Mouse (Mus musculus): ENCODE data around the gene Pcmtd2. TPM values are rescaled to one million over a fixed set of nuclear protein-coding genes. Genes with fewer than 3 reads are reported as not detected.
"Not testable (repeated sequence)": the region's sequence is repeated elsewhere in the genome, so short reads cannot be mapped to it uniquely, and the experiment has no call there.

Gene Pcmtd2
- total and polyA plus RNA-seq, 3 experiments = 10.3 to 17.1 (median 14.4) TPM

DNA sequence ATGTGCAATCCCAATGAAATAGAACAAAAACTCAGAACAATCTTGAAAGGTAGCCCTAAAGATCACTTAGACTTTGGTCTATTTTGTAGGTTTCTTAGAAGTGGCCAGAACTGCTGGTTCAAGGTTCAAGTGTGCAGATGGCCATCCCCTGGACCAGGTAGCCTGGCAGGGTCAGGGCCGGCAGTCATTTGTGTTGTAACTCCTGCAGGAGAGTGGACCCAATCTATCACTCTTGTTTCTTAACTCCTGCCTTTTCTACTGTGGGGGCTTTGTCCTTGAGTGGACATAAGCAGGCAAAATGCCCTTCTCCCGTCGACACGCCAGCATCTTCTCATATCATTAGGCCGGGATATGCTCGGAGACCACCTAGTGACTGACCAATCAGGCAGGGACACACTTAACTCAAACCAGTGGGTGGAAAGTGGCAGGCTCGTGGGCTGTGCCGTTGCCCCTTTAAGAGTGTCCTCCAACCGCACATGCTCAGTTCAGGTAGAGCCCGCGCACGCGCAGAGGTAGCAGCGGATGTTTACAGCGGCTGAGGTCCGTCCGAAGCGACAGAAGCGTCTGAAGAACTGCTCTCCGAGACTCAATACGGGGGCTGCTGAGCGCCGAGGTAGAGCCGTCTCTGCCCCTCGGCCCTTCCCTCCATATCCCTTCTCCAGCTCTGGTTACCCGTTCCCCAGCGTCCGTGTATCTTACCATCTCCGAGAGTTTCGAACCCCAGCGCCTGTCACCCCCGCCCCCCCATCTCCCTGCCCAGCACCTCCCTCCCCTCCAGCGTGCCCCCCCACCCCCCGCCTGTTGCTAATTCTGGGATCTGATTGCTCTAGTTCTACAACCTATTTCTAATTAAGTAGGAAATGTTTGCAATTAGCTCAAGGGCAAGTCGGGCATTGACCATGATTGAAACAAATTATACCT is at the start of gene Pcmtd2 (continued):
- TF ChIP-seq GABPA (IDR thresholded peaks at IDR 0.05; ENCODE audit: insufficient replicate concordance, low read depth, low read length) = no peak; the same call in 1 of the 2 replicates

DNA sequence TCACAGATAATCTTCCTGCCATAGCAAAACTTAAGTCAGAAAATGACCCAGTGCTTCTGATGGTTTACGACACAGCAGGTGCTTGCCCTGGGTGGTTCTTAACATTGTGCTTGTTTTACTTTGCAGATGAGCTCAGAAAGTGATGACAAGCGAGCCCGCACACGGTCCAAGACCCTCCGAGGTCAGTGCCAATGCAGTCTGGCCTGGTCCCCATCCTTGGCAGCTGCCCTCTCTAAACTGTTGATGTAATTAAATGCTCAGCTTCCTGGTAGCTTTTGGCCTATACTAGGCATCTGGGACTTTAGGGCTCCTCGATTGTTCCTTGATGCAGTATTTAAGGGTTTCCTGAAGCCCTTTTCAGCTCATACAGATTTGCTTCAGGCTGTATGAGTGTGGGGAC is 48.3 kb upstream of the Pcmtd2 start:
- dilution Hi-C loops (cut with MboI; ENCODE audit: extremely low pct_ligation_motif_present, extremely low pct_unique_long_range_greater_than_20kb, low sequenced_read_pairs) (no loop called here), in situ Hi-C loops (cut with MboI; ENCODE audit: low pct_ligation_motif_present, low pct_unique_long_range_greater_than_20kb, low sequenced_read_pairs) (no loop called here)
- H3K27ac ChIP-seq (ENCODE audit: insufficient read depth, low read depth) = no peak overlapping the region
- no peaks in the 10 kb centered on the region for H3K79me2 ChIP-seq (replicated peaks; ENCODE audit: control insufficient read depth, extremely low read depth, insufficient read depth, poor library complexity, severe bottlenecking)
- H3K4me1 ChIP-seq (ENCODE audit: control insufficient read depth in 1 of 2, insufficient read depth in 2 of 2) = peaks cover 0 to 4% of the 10 kb centered on the region in 2 experiments; a peak in 1 of 4 replicates
- peaks cover 43% of the 10 kb centered on the region for H3K27me3 ChIP-seq (replicated peaks)
- H3K4me2 ChIP-seq (ENCODE audit: insufficient read depth, low read depth, poor library complexity, severe bottlenecking) = no peak overlapping the region
- DNase-seq (ENCODE audit: extremely low read depth) = no peak
- no peak overlapping the region for H3K9ac ChIP-seq (ENCODE audit: insufficient read depth, low read depth)
- TF ChIP-seq MYC (IDR thresholded peaks at IDR 0.05; ENCODE audit: low read depth, low read length) (no peak), JUN (IDR thresholded peaks at IDR 0.05; ENCODE audit: insufficient read depth, low read depth, low read length) (no peak), POLR2A (IDR thresholded peaks at IDR 0.05; ENCODE audit: low read depth, low read length) (no peak), JUND (conservative IDR thresholded peaks at IDR 0.05; ENCODE audit: low read depth, low read length) (no peak), BHLHE40 (IDR thresholded peaks at IDR 0.05; ENCODE audit: low read depth, low read length) (no peak)
- H3K9me3 ChIP-seq (replicated peaks; ENCODE audit: low read length) = no peaks in the 10 kb centered on the region
- H3K36me3 ChIP-seq (replicated peaks in 1 of 2; ENCODE audit: control insufficient read depth in 1 of 2, insufficient read depth in 1 of 2, low read length in 1 of 2) = no peaks in the 10 kb centered on the region
- no peak overlapping the region for H3K4me3 ChIP-seq (replicated peaks in 1 of 3; ENCODE audit: low read depth in 2 of 3, low read length in 2 of 3, poor library complexity in 1 of 3)

DNA sequence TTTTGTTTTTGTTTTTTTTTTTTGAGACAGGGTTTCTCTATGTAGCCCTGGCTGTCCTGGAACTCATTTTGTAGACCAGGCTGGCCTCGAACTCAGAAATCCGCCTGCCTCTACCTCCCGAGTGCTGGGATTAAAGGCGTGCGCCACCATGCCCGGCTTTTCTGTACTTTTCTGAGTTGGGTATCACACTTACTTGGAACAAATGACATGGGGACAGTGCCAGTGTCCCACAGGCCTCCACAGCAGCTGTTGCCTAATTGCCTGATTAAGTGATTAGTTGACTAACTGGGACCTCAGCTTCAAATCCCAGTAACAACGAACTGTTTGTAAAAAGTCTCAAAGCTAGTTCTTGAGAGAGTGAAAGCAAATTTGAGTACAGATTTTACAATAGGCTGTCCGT is 44.5 kb upstream of the Pcmtd2 start:
- peaks cover 35% of the 10 kb centered on the region for H3K27me3 ChIP-seq (replicated peaks)
- DNase-seq (ENCODE audit: extremely low read depth); H3K4me2 ChIP-seq (ENCODE audit: insufficient read depth, low read depth, poor library complexity, severe bottlenecking); H3K4me3 ChIP-seq (replicated peaks in 1 of 3; ENCODE audit: low read depth in 2 of 3, low read length in 2 of 3, poor library complexity in 1 of 3); H3K36me3 ChIP-seq (replicated peaks in 1 of 2; ENCODE audit: control insufficient read depth in 1 of 2, insufficient read depth in 1 of 2, low read length in 1 of 2); H3K9me3 ChIP-seq (replicated peaks; ENCODE audit: low read length); H3K79me2 ChIP-seq (replicated peaks; ENCODE audit: control insufficient read depth, extremely low read depth, insufficient read depth, poor library complexity, severe bottlenecking); H3K27ac ChIP-seq (ENCODE audit: insufficient read depth, low read depth); in situ Hi-C loops (cut with MboI; ENCODE audit: low pct_ligation_motif_present, low pct_unique_long_range_greater_than_20kb, low sequenced_read_pairs); H3K4me1 ChIP-seq (ENCODE audit: control insufficient read depth in 1 of 2, insufficient read depth in 2 of 2); dilution Hi-C loops (cut with MboI; ENCODE audit: extremely low pct_ligation_motif_present, extremely low pct_unique_long_range_greater_than_20kb, low sequenced_read_pairs); H3K9ac ChIP-seq (ENCODE audit: insufficient read depth, low read depth): not testable (repeated sequence)

DNA sequence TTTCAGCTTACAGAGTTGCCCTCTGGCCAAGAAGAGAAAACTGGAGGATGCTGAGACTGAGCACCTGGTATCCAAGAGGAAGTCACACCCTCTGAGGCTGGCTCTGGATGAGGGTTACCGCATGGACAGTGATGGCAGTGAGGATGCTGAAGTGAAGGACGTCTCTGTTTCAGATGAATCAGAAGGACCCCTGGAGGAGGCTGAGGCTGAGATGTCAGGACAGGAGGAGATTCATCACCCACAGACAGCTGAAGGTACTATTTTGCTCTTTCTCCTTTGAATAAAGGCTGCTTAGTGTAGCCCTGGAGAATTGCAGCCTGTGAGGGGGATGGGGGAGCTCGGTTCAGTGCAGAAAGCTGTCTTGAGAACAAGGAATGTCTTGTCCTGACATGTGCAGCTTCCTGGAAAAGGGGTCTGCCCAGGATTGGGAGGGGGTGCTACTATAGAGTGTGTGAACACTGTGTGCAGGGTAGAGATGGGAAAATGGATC is 42.0 kb upstream of the Pcmtd2 start:
- dilution Hi-C loops (cut with MboI; ENCODE audit: extremely low pct_ligation_motif_present, extremely low pct_unique_long_range_greater_than_20kb, low sequenced_read_pairs) = no loop called here

More for the DNA sequence above, 42.0 kb upstream of the Pcmtd2 start:
- H3K4me2 ChIP-seq (ENCODE audit: insufficient read depth, low read depth, poor library complexity, severe bottlenecking) = no peak overlapping the region
- peaks cover 0 to 4% of the 10 kb centered on the region in 2 experiments; a peak in 1 of 4 replicates for H3K4me1 ChIP-seq (ENCODE audit: control insufficient read depth in 1 of 2, insufficient read depth in 2 of 2)
- H3K36me3 ChIP-seq (replicated peaks in 1 of 2; ENCODE audit: control insufficient read depth in 1 of 2, insufficient read depth in 1 of 2, low read length in 1 of 2) = no peaks in the 10 kb centered on the region
- no peaks in the 10 kb centered on the region for H3K79me2 ChIP-seq (replicated peaks; ENCODE audit: control insufficient read depth, extremely low read depth, insufficient read depth, poor library complexity, severe bottlenecking)
- in situ Hi-C loops (cut with MboI; ENCODE audit: low pct_ligation_motif_present, low pct_unique_long_range_greater_than_20kb, low sequenced_read_pairs) = no loop called here
- H3K27me3 ChIP-seq (replicated peaks) = peaks cover 41% of the 10 kb centered on the region
- no peak overlapping the region for H3K4me3 ChIP-seq (replicated peaks in 1 of 3; ENCODE audit: low read depth in 2 of 3, low read length in 2 of 3, poor library complexity in 1 of 3)
- DNase-seq (ENCODE audit: extremely low read depth) = no peak
- no peak overlapping the region for H3K27ac ChIP-seq (ENCODE audit: insufficient read depth, low read depth)
- TF ChIP-seq MAX (IDR thresholded peaks at IDR 0.05; ENCODE audit: low read length) = no peak
- TF ChIP-seq ZNF384 (IDR thresholded peaks at IDR 0.05; ENCODE audit: low read depth, low read length) = no peak
- no peak for TF ChIP-seq ZC3H11A (IDR thresholded peaks at IDR 0.05; ENCODE audit: low read depth, low read length)
- TF ChIP-seq JUND (conservative IDR thresholded peaks at IDR 0.05; ENCODE audit: low read depth, low read length) = no peak
- no peak for TF ChIP-seq MYC (IDR thresholded peaks at IDR 0.05; ENCODE audit: low read depth, low read length)
- H3K9ac ChIP-seq (ENCODE audit: insufficient read depth, low read depth) = no peak overlapping the region
- no peaks in the 10 kb centered on the region for H3K9me3 ChIP-seq (replicated peaks; ENCODE audit: low read length)

Measured in CH12.LX (cell line).